Mouse (Mus musculus): ENCODE measurements around the gene Ets1. TPM values are rescaled to one million over a fixed set of nuclear protein-coding genes. Genes with fewer than 3 reads are reported as not detected.

The Ets1 gene
- polyA plus RNA-seq, 1 experiment from 2014 or later = 18.9 TPM

GRCm38 (mm10) chr9:32701126-32701997 is 65.3 kb downstream of the Ets1 start:
- no peak for ATAC-seq
- 86% methylated on average over 20 of the region's 20 CpGs for WGBS
- Histone ChIP-seq H3K4me2 (replicated peaks) (no peak overlapping the region), H3K27ac (no peak overlapping the region), H3K27me3 (peaks cover 54% of the 10 kb centered on the region), H3K9ac (replicated peaks) (no peak overlapping the region), H3K4me1 (replicated peaks) (peaks cover under 1% of the 10 kb centered on the region; the same call in 1 of the 2 replicates), H3K4me3 (replicated peaks) (no peak overlapping the region), H3K36me3 (no peaks in the 10 kb centered on the region), H3K9me3 (no peaks in the 10 kb centered on the region)

DNA sequence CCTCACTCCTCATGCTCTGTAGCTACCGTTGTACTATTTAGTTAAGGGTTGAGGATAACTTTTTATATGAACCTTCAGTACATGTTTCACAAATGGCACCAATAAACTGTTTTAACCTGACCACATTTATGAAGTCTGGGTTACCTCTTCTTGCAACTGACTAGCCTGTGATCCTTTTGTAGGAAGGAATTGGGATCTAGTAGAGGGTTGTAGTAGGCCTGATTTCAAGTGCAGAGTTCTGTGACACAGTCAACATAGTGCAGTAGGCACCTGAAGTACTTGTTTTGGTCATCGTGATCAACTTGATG is 65.9 kb downstream of the Ets1 start:
- no peaks in the 10 kb centered on the region for H3K4me1 ChIP-seq (replicated peaks)
- ATAC-seq = no peak
- H3K9ac ChIP-seq (replicated peaks) = no peak overlapping the region
- no peak overlapping the region for H3K4me3 ChIP-seq (replicated peaks)
- 90% methylated on average over 2 of the region's 2 CpGs for WGBS
- peaks cover 50% of the 10 kb centered on the region for H3K27me3 ChIP-seq
- H3K36me3 ChIP-seq = no peaks in the 10 kb centered on the region
- H3K9me3 ChIP-seq = no peaks in the 10 kb centered on the region
- H3K27ac ChIP-seq = no peak overlapping the region
- H3K4me2 ChIP-seq (replicated peaks) = no peak overlapping the region

GRCm38 (mm10) chr9:32702836-32703395 is 66.9 kb downstream of the Ets1 start:
- Histone ChIP-seq H3K27ac (no peak overlapping the region), H3K9me3 (no peaks in the 10 kb centered on the region), H3K36me3 (no peaks in the 10 kb centered on the region), H3K9ac (replicated peaks) (no peak overlapping the region), H3K4me1 (replicated peaks) (no peaks in the 10 kb centered on the region), H3K4me2 (replicated peaks) (no peak overlapping the region), H3K4me3 (replicated peaks) (no peak overlapping the region), H3K27me3 (peaks cover 41% of the 10 kb centered on the region)
- 71% methylated on average over 4 of the region's 4 CpGs for WGBS
- ATAC-seq = no peak

DNA sequence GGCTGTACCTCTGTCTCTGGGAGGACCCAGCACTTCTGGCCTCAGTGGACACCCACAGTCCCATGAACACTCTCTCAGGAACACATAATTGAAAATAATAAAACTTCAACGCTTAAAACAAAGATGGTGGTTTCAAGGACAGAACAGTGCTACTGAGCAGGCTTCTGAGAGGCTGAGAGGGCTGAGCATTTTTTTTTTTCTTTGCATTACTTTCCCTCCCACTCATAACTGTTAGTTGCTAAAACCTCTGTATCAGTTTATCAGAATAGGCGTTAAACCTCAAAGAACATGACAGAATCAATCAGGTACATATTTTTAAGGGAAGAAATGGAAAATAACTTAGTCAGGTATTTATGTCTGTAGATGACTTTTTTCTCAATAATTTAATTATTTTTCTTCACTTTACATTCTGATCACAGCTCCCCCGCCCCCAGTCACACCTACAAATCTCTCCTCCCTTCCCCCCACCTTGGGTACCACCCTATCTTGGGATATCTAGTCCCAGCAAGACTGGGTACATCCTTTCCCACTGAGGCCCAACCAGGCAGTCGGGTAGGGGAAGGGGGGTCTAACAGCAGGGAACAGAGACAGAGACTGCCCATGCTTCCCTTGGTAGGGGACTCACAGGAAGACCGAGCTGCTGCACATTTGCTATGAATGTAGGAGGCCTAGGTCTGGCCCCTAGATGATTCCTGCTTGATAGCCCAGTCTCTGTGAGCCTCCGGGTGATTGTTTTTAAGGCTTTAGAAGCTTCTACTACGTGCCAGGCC is 68.1 kb downstream of the Ets1 start:
- H3K36me3 ChIP-seq = no peaks in the 10 kb centered on the region
- WGBS = 75% methylated on average over 7 of the region's 7 CpGs
- ATAC-seq = no peak
- H3K4me2 ChIP-seq (replicated peaks) = no peak overlapping the region
- no peaks in the 10 kb centered on the region for H3K9me3 ChIP-seq
- H3K27ac ChIP-seq = no peak overlapping the region
- H3K4me3 ChIP-seq (replicated peaks) = no peak overlapping the region
- H3K4me1 ChIP-seq (replicated peaks) = no peaks in the 10 kb centered on the region
- H3K9ac ChIP-seq (replicated peaks) = no peak overlapping the region
- peaks cover 32% of the 10 kb centered on the region for H3K27me3 ChIP-seq

DNA sequence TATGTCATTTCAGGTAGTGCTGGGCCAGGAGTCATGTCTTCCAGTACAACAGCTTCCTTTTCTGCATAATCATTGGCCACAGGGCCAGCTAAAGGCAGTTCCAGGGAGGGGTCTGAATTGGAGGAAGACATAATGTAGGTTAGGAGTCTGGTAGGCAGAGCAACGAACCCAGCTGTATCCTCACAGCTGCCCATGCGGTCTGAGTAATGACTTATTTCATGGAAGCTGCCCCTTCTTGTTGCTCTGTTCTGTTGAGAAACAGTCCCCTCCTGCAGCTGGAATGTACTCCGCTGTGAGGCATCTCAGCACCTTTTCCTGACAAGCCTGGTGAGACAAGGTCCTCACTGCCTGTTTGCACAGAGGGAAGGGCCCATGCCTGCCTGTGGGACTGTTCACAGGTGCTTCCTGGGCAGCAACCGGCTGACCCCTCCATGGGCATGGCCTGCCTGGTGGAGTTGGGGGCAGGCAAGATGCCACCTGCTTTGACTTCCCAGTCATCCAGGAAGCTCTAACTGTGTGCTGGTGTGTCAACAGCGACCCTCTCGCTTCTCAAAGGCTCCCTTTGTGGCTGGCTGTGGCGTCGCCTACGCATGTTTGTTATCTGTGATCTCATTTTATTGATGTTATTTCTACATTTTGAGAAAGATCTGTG is 69.9 kb downstream of the Ets1 start:
- H3K4me3 ChIP-seq (replicated peaks) = no peak overlapping the region

GRCm38 (mm10) chr9:32707436-32707835 is 71.4 kb downstream of the Ets1 start:
- no peak overlapping the region for H3K4me3 ChIP-seq (replicated peaks)
- H3K9me3 ChIP-seq = 0 out of 2 replicates have a peak, but pooled peaks cover 12% of the 10 kb centered on the region
- no peaks in the 10 kb centered on the region for H3K4me1 ChIP-seq (replicated peaks)
- peaks cover 10% of the 10 kb centered on the region; the same call in 1 of the 2 replicates for H3K27me3 ChIP-seq
- ATAC-seq = no peak
- no peak overlapping the region for H3K27ac ChIP-seq
- no peak overlapping the region for H3K9ac ChIP-seq (replicated peaks)
- no peaks in the 10 kb centered on the region for H3K36me3 ChIP-seq
- WGBS = 70% methylated on average over 3 of the region's 3 CpGs
- H3K4me2 ChIP-seq (replicated peaks) = no peak overlapping the region

More for the DNA sequence above, 69.9 kb downstream of the Ets1 start:
- Histone ChIP-seq H3K9me3 (0 out of 2 replicates have a peak, but pooled peaks cover 5% of the 10 kb centered on the region), H3K4me2 (replicated peaks) (no peak overlapping the region), H3K36me3 (no peaks in the 10 kb centered on the region), H3K9ac (replicated peaks) (no peak overlapping the region), H3K27me3 (peaks cover 20% of the 10 kb centered on the region), H3K4me1 (replicated peaks) (no peaks in the 10 kb centered on the region), H3K27ac (no peak overlapping the region)
- no peak for ATAC-seq
- 85% methylated on average over 9 of the region's 9 CpGs for WGBS

- Histone ChIP-seq H3K4me3 (replicated peaks) (no peak overlapping the region), H3K4me1 (replicated peaks) (no peaks in the 10 kb centered on the region), H3K27ac (no peak overlapping the region), H3K27me3 (peaks cover 8% of the 10 kb centered on the region), H3K9ac (replicated peaks) (no peak overlapping the region), H3K4me2 (replicated peaks) (no peak overlapping the region), H3K36me3 (no peaks in the 10 kb centered on the region), H3K9me3 (0 out of 2 replicates have a peak, but pooled peaks cover 12% of the 10 kb centered on the region)
- no peak for ATAC-seq
- WGBS = 79% methylated on average over 6 of the region's 6 CpGs
These were observed 72.5 kb downstream of the Ets1 start for GRCm38 (mm10) chr9:32708491-32708890.

DNA sequence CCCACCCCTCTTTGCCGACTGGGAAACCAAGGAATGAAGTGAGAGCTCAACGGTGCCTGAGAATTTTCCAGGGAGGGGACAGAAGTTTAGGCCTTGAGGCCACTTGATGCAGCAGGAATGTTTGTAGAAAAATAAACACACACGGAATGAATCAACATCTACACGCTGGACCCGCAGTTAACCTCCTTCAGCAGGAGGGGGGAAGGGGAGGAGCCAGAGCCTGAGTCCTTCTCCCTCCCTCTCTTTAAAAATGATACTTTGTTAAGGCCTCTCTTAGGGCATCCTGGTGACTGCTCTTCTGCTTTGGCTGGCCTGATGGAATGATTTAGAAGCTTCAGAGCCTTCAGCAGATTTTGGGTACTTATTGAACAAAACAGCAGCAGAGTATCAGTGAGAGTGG is 73.3 kb downstream of the Ets1 start:
- Histone ChIP-seq H3K36me3 (no peaks in the 10 kb centered on the region), H3K9ac (replicated peaks) (no peak overlapping the region), H3K27me3 (peaks cover 9% of the 10 kb centered on the region; the same call in 1 of the 2 replicates), H3K4me3 (replicated peaks) (no peak overlapping the region), H3K9me3 (0 out of 2 replicates have a peak, but pooled peaks cover 12% of the 10 kb centered on the region), H3K4me2 (replicated peaks) (no peak overlapping the region), H3K27ac (no peak overlapping the region), H3K4me1 (replicated peaks) (no peaks in the 10 kb centered on the region)
- WGBS = 40% methylated on average over 5 of the region's 5 CpGs
- ATAC-seq = no peak

GRCm38 (mm10) chr9:32709764-32710734 is 74.0 kb downstream of the Ets1 start:
- ATAC-seq = no peak
- Histone ChIP-seq H3K4me1 (replicated peaks) (no peaks in the 10 kb centered on the region), H3K9ac (replicated peaks) (no peak overlapping the region), H3K27ac (no peak overlapping the region), H3K27me3 (peaks cover 15% of the 10 kb centered on the region; the same call in 1 of the 2 replicates), H3K9me3 (0 out of 2 replicates have a peak, but pooled peaks cover 12% of the 10 kb centered on the region), H3K4me2 (replicated peaks) (no peak overlapping the region), H3K36me3 (no peaks in the 10 kb centered on the region), H3K4me3 (replicated peaks) (no peak overlapping the region)
- WGBS = 85% methylated on average over 17 of the region's 17 CpGs

DNA sequence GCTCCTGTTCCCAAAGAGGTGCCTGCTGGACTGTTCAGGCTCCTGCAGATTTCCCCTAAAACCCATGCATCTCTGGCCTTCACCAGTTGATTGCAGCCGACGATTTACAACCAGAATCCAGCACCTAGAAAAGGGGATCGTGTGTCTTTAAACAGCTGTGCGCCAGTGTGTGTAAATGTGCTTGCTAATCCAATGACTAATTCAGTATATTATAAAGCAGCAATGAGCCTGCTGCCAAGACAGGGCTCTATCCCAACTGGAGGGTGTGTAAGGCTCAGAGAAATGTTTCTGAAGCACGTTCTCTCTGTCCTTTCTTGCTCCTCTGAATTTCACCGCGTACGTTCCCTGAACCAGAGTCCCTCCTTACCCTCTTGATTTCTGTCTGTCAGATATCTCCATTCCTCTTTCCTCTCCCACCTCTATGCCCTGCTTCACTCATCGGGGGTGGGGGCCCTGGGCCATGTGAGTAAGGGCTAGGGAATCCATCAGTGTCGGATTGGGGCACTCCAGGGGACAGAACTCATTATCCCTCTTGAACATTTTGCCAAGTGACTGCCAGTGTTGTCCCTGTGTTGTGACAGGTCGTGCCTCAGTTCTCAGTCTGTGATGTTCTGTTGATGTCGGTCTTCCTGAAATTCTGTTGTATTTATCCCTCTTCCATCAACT is 75.1 kb downstream of the Ets1 start:
- H3K27ac ChIP-seq = no peak overlapping the region
- no peak overlapping the region for H3K4me2 ChIP-seq (replicated peaks)
- H3K4me3 ChIP-seq (replicated peaks) = no peak overlapping the region
- 0 out of 2 replicates have a peak, but pooled peaks cover 12% of the 10 kb centered on the region for H3K9me3 ChIP-seq
- H3K36me3 ChIP-seq = no peaks in the 10 kb centered on the region
- peaks cover 15% of the 10 kb centered on the region; the same call in 1 of the 2 replicates for H3K27me3 ChIP-seq
- ATAC-seq = no peak
- no peak overlapping the region for H3K9ac ChIP-seq (replicated peaks)
- 92% methylated on average over 12 of the region's 12 CpGs for WGBS
- peaks cover 6% of the 10 kb centered on the region for H3K4me1 ChIP-seq (replicated peaks)

Measured in midbrain, embryonic 13.5 days (tissue).